ENCODE assay signal across 12 mouse cellular contexts in genomic region chr5:134269751-134270150, GRCm38 (mm10). TPM values are rescaled to one million over a fixed set of nuclear protein-coding genes. Genes with fewer than 3 reads are reported as not detected.
DNase-seq lines count a peak whose midpoint lies in the region; ATAC-seq and TF ChIP-seq lines count a peak whose summit lies in the region.
"Had no signal": no experiment of that assay in that cellular context is flagged by ENCODE, and none has a peak within 500 bp of the region (broad histone marks: within the 10 kb centered on the region; RNA-seq: fewer than 3 reads in every experiment).

No protein-coding gene starts in this region.

- 0 out of 2 replicates have a peak, but pooled peaks have one; percentile 28 for ATAC-seq in lung, embryonic 14.5 days (ENCODE audit: insufficient read depth)
- ATAC-seq in intestine, embryonic 16.5 days, result no peak
- ATAC-seq: forebrain, embryonic 15.5 days had no signal

- H3K4me1 ChIP-seq in lung, embryonic 14.5 days (ENCODE audit: insufficient read depth), result no peaks in the 10 kb centered on the region
- H3K4me1 ChIP-seq in lung, adult 2 months (ENCODE audit: control insufficient read depth, insufficient read depth, low read length), result 0 out of 2 replicates have a peak, but pooled peaks cover 5% of the 10 kb centered on the region
- peaks cover 3% of the 10 kb centered on the region; the same call in 1 of the 2 replicates for H3K4me1 ChIP-seq in small intestine, adult 2 months (ENCODE audit: control insufficient read depth, insufficient read depth, insufficient read length, low read length)
- no peaks in the 10 kb centered on the region for H3K4me1 ChIP-seq in intestine, embryonic 16.5 days (ENCODE audit: control insufficient read depth, insufficient read depth, low read length)
- H3K4me1 ChIP-seq: forebrain, embryonic 15.5 days; limb, embryonic 13.5 days had no signal

- TF ChIP-seq CTCF in lung, embryonic 14.5 days (IDR thresholded peaks at IDR 0.05; ENCODE audit: low read depth), result no peak
- no peak for TF ChIP-seq CTCF in lung, adult 2 months (IDR thresholded peaks at IDR 0.05; ENCODE audit: insufficient read depth, low read length)
- no peak for TF ChIP-seq CTCF in small intestine, adult 2 months (IDR thresholded peaks at IDR 0.05; ENCODE audit: extremely low read depth, insufficient read length, insufficient replicate concordance, low read depth, low read length)

- no peaks in the 10 kb centered on the region for H3K27me3 ChIP-seq in lung, embryonic 14.5 days (ENCODE audit: insufficient read depth, low read length)
- no peaks in the 10 kb centered on the region for H3K27me3 ChIP-seq in small intestine, adult 2 months (ENCODE audit: control insufficient read depth, insufficient read depth, low read length)
- H3K27me3 ChIP-seq in intestine, embryonic 16.5 days (replicated peaks; ENCODE audit: control insufficient read depth, insufficient read depth, low read length), result no peaks in the 10 kb centered on the region
- H3K27me3 ChIP-seq: forebrain, embryonic 15.5 days; limb, embryonic 13.5 days had no signal

- H3K4me2 ChIP-seq in lung, embryonic 14.5 days, result no peak overlapping the region
- H3K4me2 ChIP-seq in intestine, embryonic 16.5 days (ENCODE audit: low read depth, low read length), result no peak overlapping the region
- H3K4me2 ChIP-seq: forebrain, embryonic 15.5 days; limb, embryonic 13.5 days had no signal

- DNase-seq in lung, embryonic 14.5 days, result no peak
- DNase-seq in lung, adult 2 months, result no peak
- DNase-seq in T-cell, adult 2 months (ENCODE audit: low spot score), result peak; percentile 91
- peak; percentile 34 for DNase-seq in lung, postnatal 25 days (ENCODE audit: low spot score)
- no peak for DNase-seq in embryo, embryonic 10 days (ENCODE audit: low spot score)
- DNase-seq: adrenal gland, postnatal 25 days; gastrocnemius, postnatal 25 days; kidney, postnatal 10 days had no signal

- peaks cover 98% of the 10 kb centered on the region for H3K36me3 ChIP-seq in lung, embryonic 14.5 days (ENCODE audit: insufficient read depth)
- H3K36me3 ChIP-seq in small intestine, adult 2 months (ENCODE audit: control insufficient read depth, insufficient read depth, low read length), result peaks cover 57% of the 10 kb centered on the region
- peaks cover 32% of the 10 kb centered on the region for H3K36me3 ChIP-seq in intestine, embryonic 16.5 days (ENCODE audit: control insufficient read depth, insufficient read depth, low read length)

- no peaks in the 10 kb centered on the region for H3K9me3 ChIP-seq in lung, embryonic 14.5 days (ENCODE audit: low read depth, low read length)
- no peaks in the 10 kb centered on the region for H3K9me3 ChIP-seq in intestine, embryonic 16.5 days (ENCODE audit: control insufficient read depth, low read length)
- H3K9me3 ChIP-seq: forebrain, embryonic 15.5 days; limb, embryonic 13.5 days had no signal

- TF ChIP-seq POLR2A in lung, adult 2 months (IDR thresholded peaks at IDR 0.05; ENCODE audit: borderline replicate concordance, extremely low read depth, low read depth, low read length), result no peak
- no peak for TF ChIP-seq POLR2A in small intestine, adult 2 months (IDR thresholded peaks at IDR 0.05; ENCODE audit: low read depth, low read length)

- H3K27ac ChIP-seq in lung, embryonic 14.5 days (ENCODE audit: low read depth), result no peak overlapping the region
- peak overlapping the region; percentile 69 for H3K27ac ChIP-seq in small intestine, adult 2 months (ENCODE audit: insufficient read depth, low read depth, low read length)
- no peak overlapping the region for H3K27ac ChIP-seq in intestine, embryonic 16.5 days (ENCODE audit: low read length)
- H3K27ac ChIP-seq: forebrain, embryonic 15.5 days; limb, embryonic 13.5 days had no signal

- 75% methylated on average over 5 of the region's 5 CpGs for WGBS in lung, embryonic 14.5 days
- 45% methylated on average over 5 of the region's 5 CpGs for WGBS in lung, adult 2 months
- 63% methylated on average over 5 of the region's 5 CpGs for WGBS in small intestine, adult 2 months
- 75% methylated on average over 5 of the region's 5 CpGs for WGBS in intestine, embryonic 16.5 days

- no peak overlapping the region for H3K4me3 ChIP-seq in lung, embryonic 14.5 days (ENCODE audit: low read depth, low read length)
- no peak overlapping the region for H3K4me3 ChIP-seq in lung, adult 2 months (replicated peaks; ENCODE audit: extremely low read depth, low read depth, low read length)
- H3K4me3 ChIP-seq in small intestine, adult 2 months (ENCODE audit: low read depth, low read length), result no peak overlapping the region
- H3K4me3 ChIP-seq in intestine, embryonic 16.5 days (ENCODE audit: low read length), result no peak overlapping the region
- H3K4me3 ChIP-seq: forebrain, embryonic 15.5 days; limb, embryonic 13.5 days had no signal

- H3K9ac ChIP-seq in lung, embryonic 14.5 days, result no peak overlapping the region
- H3K9ac ChIP-seq in intestine, embryonic 16.5 days (ENCODE audit: low read depth, low read length), result no peak overlapping the region
- H3K9ac ChIP-seq: limb, embryonic 13.5 days had no signal

RNA-seq across cellular contexts. Expression of gene Ncf1, which starts 40.3 kb away (rescaled TPM):
- 4.8 and 6.4 TPM in 2 replicates for polyA plus RNA-seq in lung, embryonic 14.5 days (2014; fragmentation: Nextera tagmentation; extraction: Ambion mirVana)
- 32.0 and 37.8 TPM in 2 replicates for polyA plus RNA-seq in lung, adult 2 months (2012; rRNA removed)
- polyA plus RNA-seq in small intestine, adult 2 months (2012; rRNA removed), result 14.3 and 18.9 TPM in 2 replicates
- polyA plus RNA-seq in intestine, embryonic 16.5 days (2015; fragmentation: Nextera tagmentation; extraction: Ambion mirVana), result 5.7 and 6.6 TPM in 2 replicates

RNA-seq across cellular contexts. Expression of gene Gtf2i, which starts 44.8 kb away (rescaled TPM):
- 183 and 185 TPM in 2 replicates for polyA plus RNA-seq in lung, embryonic 14.5 days (2014; fragmentation: Nextera tagmentation; extraction: Ambion mirVana)
- polyA plus RNA-seq in lung, adult 2 months (2012; rRNA removed), result 63.8 and 79.5 TPM in 2 replicates
- 20.7 and 34.0 TPM in 2 replicates for polyA plus RNA-seq in small intestine, adult 2 months (2012; rRNA removed)
- polyA plus RNA-seq in intestine, embryonic 16.5 days (2015; fragmentation: Nextera tagmentation; extraction: Ambion mirVana), result 86.7 and 91.5 TPM in 2 replicates

Comparison
In these comparisons a context has a peak if more than half of its experiments do, and no peak if none do; other contexts are left out.
1. DNase-seq: peak in T-cell, adult 2 months (single experiment) and lung, postnatal 25 days (single experiment); none in lung, embryonic 14.5 days (single experiment), lung, adult 2 months (single experiment) and embryo, embryonic 10 days (single experiment).